Mouse (Mus musculus): Measurements from ENCODE around the gene Slc41a1.

GRCm38 (mm10) chr1:131882787-131883186 lies 55.5 kb downstream of the Slc41a1 start:
- TF ChIP-seq POLR2A (IDR thresholded peaks at IDR 0.05; ENCODE audit: insufficient read depth, low read depth, low read length) (no peak), CTCF (IDR thresholded peaks at IDR 0.05; ENCODE audit: insufficient read depth, low read depth, low read length) (no peak)

All from olfactory bulb, adult 2 months (tissue).